ENCODE assay signal across 12 mouse cellular contexts in genomic region chr11:106820252-106820651, GRCm38 (mm10). TPM values are rescaled to one million over a fixed set of nuclear protein-coding genes. Genes with fewer than 3 reads are reported as not detected.
A peak's percentile ranks its signal among the peaks of the same experiment; 100 is the strongest.
DNase-seq lines count a peak whose midpoint lies in the region; ATAC-seq and TF ChIP-seq lines count a peak whose summit lies in the region.
"Had no signal": no experiment of that assay in that cellular context is flagged by ENCODE, and none has a peak within 500 bp of the region (broad histone marks: within the 10 kb centered on the region; RNA-seq: fewer than 3 reads in every experiment).

No protein-coding gene starts in this region.

- H3K4me2 ChIP-seq in hindbrain, embryonic 15.5 days: no peak overlapping the region
- no peak overlapping the region for H3K4me2 ChIP-seq in hindbrain, embryonic 13.5 days
- no peak overlapping the region for H3K4me2 ChIP-seq in myocyte (ENCODE audit: low read depth)
- H3K4me2 ChIP-seq: heart, embryonic 13.5 days; limb, embryonic 15.5 days had no signal

- DNase-seq in left cerebral cortex, postnatal 4 days: peak; percentile 51
- no peak for DNase-seq in left cerebral cortex, adult 11 months (ENCODE audit: low spot score)
- peak; percentile 66 for DNase-seq in cerebellum, adult 9-10 months
- DNase-seq in ovary, postnatal 36 days (ENCODE audit: low spot score): no peak
- DNase-seq: forebrain, postnatal 0 days; right cerebral cortex, postnatal 4 days had no signal

- no peaks in the 10 kb centered on the region for H3K27me3 ChIP-seq in hindbrain, embryonic 15.5 days
- no peaks in the 10 kb centered on the region for H3K27me3 ChIP-seq in hindbrain, embryonic 13.5 days
- H3K27me3 ChIP-seq in myocyte (ENCODE audit: control insufficient read depth, insufficient read depth, insufficient read length): no peaks in the 10 kb centered on the region
- H3K27me3 ChIP-seq: heart, embryonic 13.5 days; limb, embryonic 15.5 days had no signal

- no peak for TF ChIP-seq POLR2A in myocyte (IDR thresholded peaks at IDR 0.05; ENCODE audit: insufficient read length, low read depth)

- no peak overlapping the region for H3K9ac ChIP-seq in hindbrain, embryonic 15.5 days
- H3K9ac ChIP-seq in hindbrain, embryonic 13.5 days: no peak overlapping the region
- H3K9ac ChIP-seq: forebrain, postnatal 0 days had no signal

- WGBS in hindbrain, embryonic 15.5 days: 73% methylated on average over 6 of the region's 6 CpGs
- WGBS in hindbrain, embryonic 13.5 days: 82% methylated on average over 6 of the region's 6 CpGs

- no peaks in the 10 kb centered on the region for H3K9me3 ChIP-seq in hindbrain, embryonic 15.5 days
- no peaks in the 10 kb centered on the region for H3K9me3 ChIP-seq in hindbrain, embryonic 13.5 days
- H3K9me3 ChIP-seq: heart, embryonic 13.5 days; limb, embryonic 15.5 days had no signal

- no peak for ATAC-seq in hindbrain, embryonic 15.5 days (ENCODE audit: low FRiP score, low read depth)
- ATAC-seq in hindbrain, embryonic 13.5 days (ENCODE audit: low FRiP score): no peak

- peaks cover 15% of the 10 kb centered on the region for H3K4me1 ChIP-seq in hindbrain, embryonic 15.5 days (replicated peaks)
- peaks cover 13% of the 10 kb centered on the region for H3K4me1 ChIP-seq in hindbrain, embryonic 13.5 days (replicated peaks)

- H3ac ChIP-seq in myocyte (ENCODE audit: control insufficient read depth, insufficient read length): no peak overlapping the region

- H3K79me2 ChIP-seq in myocyte (ENCODE audit: control insufficient read depth, insufficient read depth): no peaks in the 10 kb centered on the region

- peaks cover 46% of the 10 kb centered on the region for H3K36me3 ChIP-seq in hindbrain, embryonic 15.5 days
- H3K36me3 ChIP-seq in hindbrain, embryonic 13.5 days: peaks cover 72% of the 10 kb centered on the region
- peaks cover 30% of the 10 kb centered on the region for H3K36me3 ChIP-seq in myocyte (ENCODE audit: control insufficient read depth, insufficient read depth)

- 0 out of 2 replicates have a peak overlapping the region, but pooled peaks have one; percentile 10 for H3K27ac ChIP-seq in hindbrain, embryonic 15.5 days (replicated peaks)
- no peak overlapping the region for H3K27ac ChIP-seq in hindbrain, embryonic 13.5 days
- H3K27ac ChIP-seq: heart, embryonic 13.5 days; kidney, postnatal 0 days had no signal

- H3K4me3 ChIP-seq in hindbrain, embryonic 15.5 days: no peak overlapping the region
- H3K4me3 ChIP-seq in hindbrain, embryonic 13.5 days: no peak overlapping the region
- H3K4me3 ChIP-seq in myocyte: no peak overlapping the region
- H3K4me3 ChIP-seq: heart, embryonic 13.5 days; limb, embryonic 15.5 days had no signal

- intact Hi-C loops in left cerebral cortex, postnatal 4 days (cut with DNase I): no loop called here

TF ChIP-seq in myocyte, 11 proteins besides CTCF, POLR2A, EP300 and RAD21:
- TF ChIP-seq CEBPB (IDR thresholded peaks at IDR 0.05; ENCODE audit: insufficient read depth, poor library complexity, severe bottlenecking) (no peak), MYOD1 (IDR thresholded peaks at IDR 0.05; ENCODE audit: control insufficient read depth in 1 of 3, insufficient read length in 2 of 3, low read depth in 2 of 3) (peak in 1 of 3 experiments; percentile 50), E2F4 (IDR thresholded peaks at IDR 0.05; ENCODE audit: insufficient read depth) (no peak), TCF3 (IDR thresholded peaks at IDR 0.05; ENCODE audit: insufficient read length, low read depth) (no peak), MAX (IDR thresholded peaks at IDR 0.05; ENCODE audit: low read depth) (no peak), MYOG (IDR thresholded peaks at IDR 0.05; ENCODE audit: control insufficient read depth in 1 of 3, insufficient read depth in 1 of 3, insufficient read length in 2 of 3, low read depth in 2 of 3) (no peak), POLR2AphosphoS2 (IDR thresholded peaks at IDR 0.05; ENCODE audit: insufficient read length, low read depth) (peak; percentile 47)

RNA-seq across cellular contexts. Expression of gene Cep95, which starts 31.2 kb away (rescaled TPM):
- 14.0 and 16.1 TPM in 2 replicates for polyA plus RNA-seq in hindbrain, embryonic 15.5 days (2015; fragmentation: Nextera tagmentation; extraction: Ambion mirVana)
- 15.7 and 18.2 TPM in 2 replicates for polyA plus RNA-seq in hindbrain, embryonic 13.5 days (2015; fragmentation: Nextera tagmentation; extraction: Ambion mirVana)
- total RNA-seq in left cerebral cortex, postnatal 4 days (2021): 10 to 100 TPM; 14.6 to 19.6 TPM
- 3.5 TPM for polyA plus RNA-seq in myocyte (2012; fragmentation: generic; extraction: Trizol)

RNA-seq across cellular contexts. Expression of gene Ddx5, which starts 31.3 kb away (rescaled TPM):
- 340 and 351 TPM in 2 replicates for polyA plus RNA-seq in hindbrain, embryonic 15.5 days (2015; fragmentation: Nextera tagmentation; extraction: Ambion mirVana)
- polyA plus RNA-seq in hindbrain, embryonic 13.5 days (2015; fragmentation: Nextera tagmentation; extraction: Ambion mirVana): 431 and 450 TPM in 2 replicates
- 100 to 1,000 TPM; 737 to 784 TPM for total RNA-seq in left cerebral cortex, postnatal 4 days (2021)
- polyA plus RNA-seq in myocyte (2012; fragmentation: generic; extraction: Trizol): 198 TPM

RNA-seq across cellular contexts. Expression of gene Polg2, which starts 40.9 kb away (rescaled TPM):
- polyA plus RNA-seq in hindbrain, embryonic 15.5 days (2015; fragmentation: Nextera tagmentation; extraction: Ambion mirVana): 8.4 and 8.8 TPM in 2 replicates
- 9.1 and 9.7 TPM in 2 replicates for polyA plus RNA-seq in hindbrain, embryonic 13.5 days (2015; fragmentation: Nextera tagmentation; extraction: Ambion mirVana)
- 1 to 10 TPM; 5.2 to 6.2 TPM for total RNA-seq in left cerebral cortex, postnatal 4 days (2021)
- polyA plus RNA-seq in myocyte (2012; fragmentation: generic; extraction: Trizol): 4.4 TPM

Comparison
In these comparisons a context has a peak if more than half of its experiments do, and no peak if none do; other contexts are left out.
1. DNase-seq: peak in left cerebral cortex, postnatal 4 days (single experiment) and cerebellum, adult 9-10 months (single experiment); none in left cerebral cortex, adult 11 months (single experiment) and ovary, postnatal 36 days (single experiment).